Mouse (Mus musculus) heart, postnatal 36 days (tissue): ENCODE results near the gene Pfdn6. TPM values are rescaled to one million over a fixed set of nuclear protein-coding genes. Genes with fewer than 3 reads are reported as not detected.
"Not testable (repeated sequence)": the region's sequence is repeated elsewhere in the genome, so short reads cannot be mapped to it uniquely, and the experiment has no call there.

Source experiments
- DNase-seq, 2 experiments: peaks; one replicate each; pipeline ENCODE4 v3.0.0; 2021 to 2022
- intact Hi-C: fragments of 180-260 bp; cut with DNase I; formaldehyde crosslinking; loops from one replicate; pipeline ENCODE4 v1.15.1; 2025
- total RNA-seq, 2 experiments: library from RNA; stranded (reverse); gene quantifications; 2 replicates each; pipeline ENCODE4 v1.2.3; 2021

Pfdn6 gene
- total RNA-seq, 2 experiments from 2014 or later, result 77.0 to 84.7 TPM

GRCm38 (mm10) chr17:33918293-33919203 is 21.6 kb downstream of the Pfdn6 start:
- intact Hi-C loops, result no loop called here
- DNase-seq, result peak; percentile 55 to 59

GRCm38 (mm10) chr17:33917656-33918292 is 22.4 kb downstream of the Pfdn6 start:
- no peak for DNase-seq
- intact Hi-C loops, result no loop called here

GRCm38 (mm10) chr17:33916847-33917655 is 23.1 kb downstream of the Pfdn6 start:
- no peak for DNase-seq
- intact Hi-C loops, result no loop called here

- no peak for DNase-seq
- intact Hi-C loops, result no loop called here
These were observed 23.8 kb downstream of the Pfdn6 start for GRCm38 (mm10) chr17:33916294-33916693.

- intact Hi-C loops, result no loop called here
- peak; percentile 93 to 95 for DNase-seq
These were observed 24.4 kb downstream of the Pfdn6 start, which contains the start of the genes Tapbp and Zbtb22 for GRCm38 (mm10) chr17:33915671-33916250. TSS of gene Tapbp (plus strand) at chr17:33915899. TSS of gene Zbtb22 (plus strand) at chr17:33915904.

GRCm38 (mm10) chr17:33914969-33915391 is 25.2 kb downstream of the Pfdn6 start:
- no peak for DNase-seq
- intact Hi-C loops, result no loop called here

- DNase-seq, result no peak
- intact Hi-C loops, result no loop called here
These were observed 26.2 kb downstream of the Pfdn6 start for GRCm38 (mm10) chr17:33913905-33914304.

GRCm38 (mm10) chr17:33913264-33913663 is 26.9 kb downstream of the Pfdn6 start:
- intact Hi-C loops, result no loop called here
- no peak for DNase-seq

- intact Hi-C loops, result no loop called here
These were observed 28.2 kb downstream of the Pfdn6 start for GRCm38 (mm10) chr17:33911813-33912414.

GRCm38 (mm10) chr17:33911052-33911812 is 28.9 kb downstream of the Pfdn6 start:
- DNase-seq, result no peak
- intact Hi-C loops, result no loop called here

More at GRCm38 (mm10) chr17:33911813-33912414, 28.2 kb downstream of the Pfdn6 start:
- DNase-seq, result no peak

GRCm38 (mm10) chr17:33910346-33911051 is 29.6 kb downstream of the Pfdn6 start:
- DNase-seq, result no peak
- intact Hi-C loops, result no loop called here

- peak; percentile 56 to 60 for DNase-seq
- intact Hi-C loops, result no loop called here
These were observed 30.3 kb downstream of the Pfdn6 start for GRCm38 (mm10) chr17:33909869-33910250.

- peak; percentile 99 to 100 for DNase-seq
- intact Hi-C loops, result no loop called here
These were observed 30.9 kb downstream of the Pfdn6 start, which contains the start of gene Daxx for GRCm38 (mm10) chr17:33909077-33909868. TSS of gene Daxx (plus strand) at chr17:33909414.

- intact Hi-C loops, result no loop called here
- peak; percentile 34 to 41 for DNase-seq
These were observed 31.6 kb downstream of the Pfdn6 start for GRCm38 (mm10) chr17:33908331-33909076.

- intact Hi-C loops, DNase-seq: not testable (repeated sequence)
These were observed 35.3 kb downstream of the Pfdn6 start, which contains the start of gene Platr17 for GRCm38 (mm10) chr17:33904835-33905234. TSS of gene Platr17 (plus strand) at chr17:33905135.

- DNase-seq, result not testable (repeated sequence)
- intact Hi-C loops, result loop anchor here (2.0 kb wide), 1 partner anchor 17 kb away; no protein-coding TSS in a partner anchor
These were observed 36.1 kb downstream of the Pfdn6 start for GRCm38 (mm10) chr17:33903911-33904651.
